Mouse (Mus musculus): ENCODE measurements around the gene Sele. TPM values are rescaled to one million over a fixed set of nuclear protein-coding genes. Genes with fewer than 3 reads are reported as not detected.

Gene Sele
- polyA plus RNA-seq, 2 experiments from 2014 or later: not detected

- peak; percentile 18 for ATAC-seq
Measured at GRCm38 (mm10) chr1:164072001-164072400, 24.0 kb downstream of the Sele start.

GRCm38 (mm10) chr1:164073091-164073490 lies 25.1 kb downstream of the Sele start:
- ATAC-seq: peak; percentile 8

DNA sequence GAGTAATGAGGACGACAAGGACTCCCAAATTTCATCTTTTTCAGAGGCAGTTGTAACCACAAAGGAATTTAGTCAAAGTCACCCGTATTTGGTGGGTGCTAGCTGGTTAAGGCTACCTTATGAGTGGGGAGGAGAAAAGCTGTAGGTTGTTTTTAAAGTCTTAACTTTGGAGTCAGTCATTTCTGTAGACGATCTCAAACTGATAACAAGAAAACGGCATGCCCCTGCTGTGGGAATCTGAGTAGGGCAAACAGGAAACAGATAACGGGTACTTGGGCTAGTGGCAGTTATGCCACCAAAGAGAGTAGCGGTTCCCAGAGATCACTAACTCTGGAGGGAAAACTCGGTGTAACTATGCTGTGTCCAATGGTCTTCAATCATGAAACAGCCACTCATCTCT lies 25.8 kb downstream of the Sele start:
- no peak for ATAC-seq

- no peak for ATAC-seq
Measured at GRCm38 (mm10) chr1:164074606-164075140, 26.6 kb downstream of the Sele start.

DNA sequence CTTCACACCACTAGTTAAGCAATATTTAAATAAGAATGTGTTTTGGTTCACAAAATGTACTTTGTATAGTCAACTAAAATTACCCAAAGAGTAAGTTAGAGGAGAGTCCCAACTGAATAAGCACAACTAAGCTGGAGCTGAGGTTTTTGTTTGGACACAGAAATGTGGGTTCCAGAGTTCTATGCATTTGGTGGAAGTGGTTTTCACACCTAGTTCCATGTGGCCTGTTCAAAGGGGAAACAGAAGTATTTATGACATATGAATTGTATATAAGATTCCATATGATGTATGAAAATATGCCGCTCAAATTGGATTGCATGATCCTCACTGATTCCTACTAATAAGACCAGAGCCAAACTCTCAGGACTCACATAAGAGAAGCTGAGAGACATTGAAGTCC lies 27.4 kb downstream of the Sele start:
- no peak for ATAC-seq

- ATAC-seq: no peak
Measured at GRCm38 (mm10) chr1:164076441-164076840, 28.4 kb downstream of the Sele start.

- peak; percentile 38 for ATAC-seq
Measured at GRCm38 (mm10) chr1:164077031-164077430, 29.0 kb downstream of the Sele start.

DNA sequence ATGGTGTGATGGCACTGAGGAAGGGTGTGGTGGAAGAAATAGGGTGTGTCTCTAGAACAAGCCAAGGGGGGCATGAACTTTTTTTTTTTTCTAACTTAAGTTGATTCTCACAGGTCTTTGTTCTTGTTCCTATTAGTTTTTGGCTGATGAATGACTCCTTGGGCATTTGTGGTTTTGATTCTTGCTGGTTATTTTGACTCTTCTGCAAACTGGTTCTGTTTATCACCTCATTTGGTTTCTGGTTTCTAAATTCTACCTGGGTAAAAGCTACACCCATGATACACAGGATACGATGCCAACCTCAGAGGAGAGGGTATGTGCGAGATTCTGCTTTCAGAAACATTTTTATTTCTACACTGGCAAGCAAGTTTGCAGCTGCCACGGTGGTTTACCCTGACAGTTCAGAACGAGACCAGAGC lies 30.3 kb downstream of the Sele start:
- ATAC-seq: peak; percentile 31

GRCm38 (mm10) chr1:164079091-164079490 lies 31.1 kb downstream of the Sele start:
- ATAC-seq: no peak

DNA sequence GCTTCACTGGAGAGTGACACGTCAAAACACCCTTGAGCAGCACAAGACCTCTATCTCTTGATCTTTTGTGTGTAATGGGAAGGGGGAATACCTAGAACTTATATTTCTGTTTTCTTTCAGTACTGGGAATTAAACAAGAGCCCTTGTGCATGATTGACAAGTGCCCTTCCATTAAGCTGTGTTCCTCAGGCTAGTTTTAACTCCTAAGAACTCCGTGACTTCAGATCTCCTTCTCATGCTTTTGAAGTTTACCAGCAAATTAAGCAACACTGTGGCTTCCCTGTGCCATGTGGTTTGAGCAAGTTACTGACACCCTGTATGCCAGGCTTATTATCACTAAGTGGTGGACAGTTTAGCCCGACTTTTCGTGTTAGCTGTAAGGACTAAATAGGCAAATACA lies 35.0 kb downstream of the Sele start:
- peak; percentile 16 for ATAC-seq

- ATAC-seq: no peak
Measured at GRCm38 (mm10) chr1:164086797-164087196, 38.8 kb downstream of the Sele start.

DNA sequence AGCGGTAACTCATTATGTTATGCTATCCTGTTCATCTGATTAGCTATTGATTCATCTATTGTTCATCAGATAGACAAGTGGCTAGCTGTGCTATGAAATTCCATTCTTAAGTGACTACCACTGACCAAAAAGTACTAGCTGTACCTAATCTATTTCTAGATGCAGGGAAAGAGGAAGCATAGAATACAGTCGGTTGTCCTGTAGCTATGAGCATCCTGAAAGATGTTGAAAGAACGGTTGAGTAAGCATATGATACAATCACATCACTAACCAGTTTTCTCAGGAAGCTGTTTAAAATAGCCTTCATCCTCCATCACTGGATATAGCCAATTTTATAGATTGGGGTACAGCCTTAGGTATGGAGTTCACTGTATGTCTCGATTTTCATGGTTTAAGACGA lies 39.8 kb downstream of the Sele start:
- ATAC-seq: no peak

- ATAC-seq: no peak
Measured at GRCm38 (mm10) chr1:164096780-164097179, 48.7 kb downstream of the Sele start.

- no peak for ATAC-seq
Measured at GRCm38 (mm10) chr1:164097911-164098310, 49.9 kb downstream of the Sele start.

- ATAC-seq: peak; percentile 28
Measured at GRCm38 (mm10) chr1:164098372-164098771, 50.3 kb downstream of the Sele start.

Other genes starting within 250 kb of the Sele start
- 10 to 100 TPM; 20.4 to 21.8 TPM for gene Scyl3, start 119.1 kb upstream of the Sele start, polyA plus RNA-seq (2017; shearing (Covaris generic))
- 1 to 10 TPM; 3.2 to 5.6 TPM for gene BC055324, start 53.4 kb upstream of the Sele start, polyA plus RNA-seq (2017; shearing (Covaris generic))
- gene Mettl18, start 53.3 kb upstream of the Sele start, polyA plus RNA-seq (2017; shearing (Covaris generic)): 10 to 100 TPM; 15.8 to 19.6 TPM
- gene Sell, start 13.7 kb downstream of the Sele start, polyA plus RNA-seq (2017; shearing (Covaris generic)): 100 to 1,000 TPM; 486 to 518 TPM
- 1 to 10 TPM; 1.9 to 4.3 TPM for gene Selp, start 67.0 kb downstream of the Sele start, polyA plus RNA-seq (2017; shearing (Covaris generic))
- not detected for gene F5, start 103.6 kb downstream of the Sele start, polyA plus RNA-seq (2017; shearing (Covaris generic))
- 1 to 10 TPM; 2.1 to 2.7 TPM for gene Slc19a2, start 200.8 kb downstream of the Sele start, polyA plus RNA-seq (2017; shearing (Covaris generic))
- 10 to 100 TPM in 1 of 2 experiments, 1 to 10 TPM in 1; 9.9 to 10.8 TPM for gene Ccdc181, start 227.4 kb downstream of the Sele start, polyA plus RNA-seq (2017; shearing (Covaris generic))

Measured in activated CD4-positive, CD25-positive, alpha-beta regulatory T cell, adult 4 months (primary cell).